Mouse (Mus musculus): ENCODE results near the gene Psmd1. TPM values are rescaled to one million over a fixed set of nuclear protein-coding genes. Genes with fewer than 3 reads are reported as not detected.

The Psmd1 gene
- polyA plus RNA-seq, 1 experiment: 61.2 TPM

- no peak for TF ChIP-seq POLR2A (IDR thresholded peaks at IDR 0.05; ENCODE audit: low read depth, low read length)
- no peak for TF ChIP-seq CTCF (conservative IDR thresholded peaks at IDR 0.05; ENCODE audit: insufficient read depth, insufficient read length, low read depth, low read length)
- WGBS: 95% methylated on average over 4 of the region's 4 CpGs
- no peak for DNase-seq
- H3K36me3 ChIP-seq (ENCODE audit: control insufficient read depth, insufficient read depth, low read length): peaks cover 19% of the 10 kb centered on the region
- no peaks in the 10 kb centered on the region for H3K27me3 ChIP-seq (replicated peaks; ENCODE audit: control insufficient read depth, insufficient read depth, low read length)
- no peak within 1 kb of the TSS for H3K4me3 ChIP-seq (ENCODE audit: insufficient read depth, low read depth, low read length)
- H3K27ac ChIP-seq (ENCODE audit: insufficient read depth, low read depth, low read length): no peak within 1 kb of the TSS
- no peaks in the 10 kb centered on the region for H3K4me1 ChIP-seq (ENCODE audit: control insufficient read depth, insufficient read depth, low read length)
These were observed 69.2 kb downstream of the Psmd1 start, which contains the start of gene Gm21972 for GRCm38 (mm10) chr1:86133337-86133736. TSS of gene Gm21972 (plus strand) at chr1:86133637.

- DNase-seq: no peak
- H3K27ac ChIP-seq (ENCODE audit: insufficient read depth, low read depth, low read length): no peak overlapping the region
- H3K27me3 ChIP-seq (replicated peaks; ENCODE audit: control insufficient read depth, insufficient read depth, low read length): no peaks in the 10 kb centered on the region
- peaks cover 12% of the 10 kb centered on the region; the same call in 1 of the 2 replicates for H3K36me3 ChIP-seq (ENCODE audit: control insufficient read depth, insufficient read depth, low read length)
- H3K4me3 ChIP-seq (ENCODE audit: insufficient read depth, low read depth, low read length): no peak overlapping the region
- WGBS: 87% methylated on average over 6 of the region's 6 CpGs
- TF ChIP-seq POLR2A (IDR thresholded peaks at IDR 0.05; ENCODE audit: low read depth, low read length): no peak
- TF ChIP-seq CTCF (conservative IDR thresholded peaks at IDR 0.05; ENCODE audit: insufficient read depth, insufficient read length, low read depth, low read length): no peak
- no peaks in the 10 kb centered on the region for H3K4me1 ChIP-seq (ENCODE audit: control insufficient read depth, insufficient read depth, low read length)
These were observed 71.1 kb downstream of the Psmd1 start for GRCm38 (mm10) chr1:86135315-86135714.

- Histone ChIP-seq H3K4me1 (ENCODE audit: control insufficient read depth, insufficient read depth, low read length) (no peaks in the 10 kb centered on the region), H3K36me3 (ENCODE audit: control insufficient read depth, insufficient read depth, low read length) (no peaks in the 10 kb centered on the region; the same call in 1 of the 2 replicates), H3K27ac (ENCODE audit: insufficient read depth, low read depth, low read length) (no peak overlapping the region), H3K27me3 (replicated peaks; ENCODE audit: control insufficient read depth, insufficient read depth, low read length) (no peaks in the 10 kb centered on the region), H3K4me3 (ENCODE audit: insufficient read depth, low read depth, low read length) (no peak overlapping the region)
- TF ChIP-seq POLR2A (IDR thresholded peaks at IDR 0.05; ENCODE audit: low read depth, low read length) (no peak), CTCF (conservative IDR thresholded peaks at IDR 0.05; ENCODE audit: insufficient read depth, insufficient read length, low read depth, low read length) (no peak)
- 86% methylated on average over 3 of the region's 3 CpGs for WGBS
- DNase-seq: no peak
These were observed 76.9 kb downstream of the Psmd1 start for GRCm38 (mm10) chr1:86141081-86141480.

- H3K4me3 ChIP-seq (ENCODE audit: insufficient read depth, low read depth, low read length): no peak overlapping the region
- no peaks in the 10 kb centered on the region for H3K4me1 ChIP-seq (ENCODE audit: control insufficient read depth, insufficient read depth, low read length)
- WGBS: 60% methylated on average over 4 of the region's 4 CpGs
- no peaks in the 10 kb centered on the region for H3K27me3 ChIP-seq (replicated peaks; ENCODE audit: control insufficient read depth, insufficient read depth, low read length)
- no peak overlapping the region for H3K27ac ChIP-seq (ENCODE audit: insufficient read depth, low read depth, low read length)
- no peaks in the 10 kb centered on the region; the same call in 1 of the 2 replicates for H3K36me3 ChIP-seq (ENCODE audit: control insufficient read depth, insufficient read depth, low read length)
- TF ChIP-seq CTCF (conservative IDR thresholded peaks at IDR 0.05; ENCODE audit: insufficient read depth, insufficient read length, low read depth, low read length): no peak
- TF ChIP-seq POLR2A (IDR thresholded peaks at IDR 0.05; ENCODE audit: low read depth, low read length): no peak
- no peak for DNase-seq
These were observed 79.0 kb downstream of the Psmd1 start for GRCm38 (mm10) chr1:86143165-86143564.

GRCm38 (mm10) chr1:86144001-86144944 is 80.1 kb downstream of the Psmd1 start:
- H3K4me1 ChIP-seq (ENCODE audit: control insufficient read depth, insufficient read depth, low read length): no peaks in the 10 kb centered on the region
- DNase-seq: no peak
- no peak for TF ChIP-seq CTCF (conservative IDR thresholded peaks at IDR 0.05; ENCODE audit: insufficient read depth, insufficient read length, low read depth, low read length)
- TF ChIP-seq POLR2A (IDR thresholded peaks at IDR 0.05; ENCODE audit: low read depth, low read length): no peak
- WGBS: 74% methylated on average over 21 of the region's 21 CpGs
- no peak overlapping the region for H3K27ac ChIP-seq (ENCODE audit: insufficient read depth, low read depth, low read length)
- H3K36me3 ChIP-seq (ENCODE audit: control insufficient read depth, insufficient read depth, low read length): no peaks in the 10 kb centered on the region; the same call in 1 of the 2 replicates
- no peak overlapping the region for H3K4me3 ChIP-seq (ENCODE audit: insufficient read depth, low read depth, low read length)
- H3K27me3 ChIP-seq (replicated peaks; ENCODE audit: control insufficient read depth, insufficient read depth, low read length): no peaks in the 10 kb centered on the region

- TF ChIP-seq POLR2A (IDR thresholded peaks at IDR 0.05; ENCODE audit: low read depth, low read length) (no peak), CTCF (conservative IDR thresholded peaks at IDR 0.05; ENCODE audit: insufficient read depth, insufficient read length, low read depth, low read length) (no peak)
- no peak for DNase-seq
- WGBS: 83% methylated on average over 5 of the region's 5 CpGs
These were observed 82.1 kb downstream of the Psmd1 start for GRCm38 (mm10) chr1:86146293-86146692.

GRCm38 (mm10) chr1:86147557-86147956 is 83.4 kb downstream of the Psmd1 start:
- WGBS: 57% methylated on average over 5 of the region's 5 CpGs
- H3K4me3 ChIP-seq (ENCODE audit: insufficient read depth, low read depth, low read length): no peak overlapping the region

More at GRCm38 (mm10) chr1:86146293-86146692, 82.1 kb downstream of the Psmd1 start:
- H3K36me3 ChIP-seq (ENCODE audit: control insufficient read depth, insufficient read depth, low read length): no peaks in the 10 kb centered on the region
- H3K27ac ChIP-seq (ENCODE audit: insufficient read depth, low read depth, low read length): no peak overlapping the region
- H3K27me3 ChIP-seq (replicated peaks; ENCODE audit: control insufficient read depth, insufficient read depth, low read length): no peaks in the 10 kb centered on the region
- no peaks in the 10 kb centered on the region for H3K4me1 ChIP-seq (ENCODE audit: control insufficient read depth, insufficient read depth, low read length)
- no peak overlapping the region for H3K4me3 ChIP-seq (ENCODE audit: insufficient read depth, low read depth, low read length)

More at GRCm38 (mm10) chr1:86147557-86147956, 83.4 kb downstream of the Psmd1 start:
- no peak for DNase-seq
- H3K4me1 ChIP-seq (ENCODE audit: control insufficient read depth, insufficient read depth, low read length): no peaks in the 10 kb centered on the region
- TF ChIP-seq CTCF (conservative IDR thresholded peaks at IDR 0.05; ENCODE audit: insufficient read depth, insufficient read length, low read depth, low read length): no peak
- no peak for TF ChIP-seq POLR2A (IDR thresholded peaks at IDR 0.05; ENCODE audit: low read depth, low read length)
- H3K36me3 ChIP-seq (ENCODE audit: control insufficient read depth, insufficient read depth, low read length): no peaks in the 10 kb centered on the region
- no peaks in the 10 kb centered on the region for H3K27me3 ChIP-seq (replicated peaks; ENCODE audit: control insufficient read depth, insufficient read depth, low read length)
- H3K27ac ChIP-seq (ENCODE audit: insufficient read depth, low read depth, low read length): no peak overlapping the region
